Mouse (Mus musculus) heart, embryonic 16.5 days (tissue): ENCODE measurements around the gene A730061H03Rik. TPM values are rescaled to one million over a fixed set of nuclear protein-coding genes. Genes with fewer than 3 reads are reported as not detected.

ENCODE experiments used
- ATAC-seq: fragments of 200-750 bp; cut with Nextera tagmentation; replicated peaks from 2 replicates; pipeline ENCODE4 v1.8.0; 2017; ENCODE audit warnings: moderate number of reproducible peaks; ENCODE audit not compliant: insufficient read depth, low FRiP score; ENCODE audit errors: extremely low read depth
- H3K27ac ChIP-seq: fragments of 300-500 bp; sonication (generic); 2 replicates; pipeline ENCODE4 v1.5.1; 2014; ENCODE audit warnings: mild to moderate bottlenecking, low read length, control low read depth, moderate library complexity
- H3K27me3 ChIP-seq: fragments of 300-500 bp; sonication (generic); 2 replicates; pipeline ENCODE4 v1.6.1; 2014; ENCODE audit warnings: low read length, mixed read lengths; ENCODE audit not compliant: control insufficient read depth, insufficient read depth
- H3K36me3 ChIP-seq: fragments of 300-500 bp; sonication (generic); 2 replicates; pipeline ENCODE4 v1.6.1; 2014; ENCODE audit not compliant: control insufficient read depth, insufficient read depth
- H3K4me1 ChIP-seq: fragments of 300-500 bp; sonication (generic); 2 replicates; pipeline ENCODE4 v1.6.1; 2014; ENCODE audit warnings: low read length, mixed read lengths; ENCODE audit not compliant: control insufficient read depth, insufficient read depth
- H3K4me2 ChIP-seq: fragments of 300-500 bp; sonication (generic); 2 replicates; pipeline ENCODE4 v1.6.1; 2014; ENCODE audit warnings: low read depth, mild to moderate bottlenecking, control low read depth, low read length
- H3K4me3 ChIP-seq: fragments of 300-500 bp; sonication (generic); 2 replicates; pipeline ENCODE4 v1.5.1; 2014; ENCODE audit warnings: mild to moderate bottlenecking, control low read depth, low read length
- H3K9ac ChIP-seq: fragments of 300-500 bp; sonication (generic); 2 replicates; pipeline ENCODE4 v1.6.1; 2014; ENCODE audit warnings: low read length, control low read depth
- H3K9me3 ChIP-seq: fragments of 300-500 bp; sonication (generic); replicated peaks from 2 replicates; pipeline ENCODE4 v1.6.1; 2016; ENCODE audit warnings: low read length; ENCODE audit not compliant: control insufficient read depth
- WGBS: fragments of 180-500 bp; shearing (Covaris S2); extraction: QIAGEN DNeasy Blood & Tissue Kit; methylation state at CpG from one replicate; pipeline ENCODE4 v1.1.7; 2014; 5-methylcytosine and 5-hydroxymethylcytosine counted together
- polyA plus RNA-seq: library from polyadenylated mRNA; unstranded; fragments of >200 nt; fragmentation: Nextera tagmentation; extraction: Ambion mirVana; gene quantifications from 2 replicates; pipeline ENCODE4 v1.2.1, GENCODE M21; 2015

The A730061H03Rik gene
- polyA plus RNA-seq, 1 experiment from 2014 or later: 1.2 TPM

DNA sequence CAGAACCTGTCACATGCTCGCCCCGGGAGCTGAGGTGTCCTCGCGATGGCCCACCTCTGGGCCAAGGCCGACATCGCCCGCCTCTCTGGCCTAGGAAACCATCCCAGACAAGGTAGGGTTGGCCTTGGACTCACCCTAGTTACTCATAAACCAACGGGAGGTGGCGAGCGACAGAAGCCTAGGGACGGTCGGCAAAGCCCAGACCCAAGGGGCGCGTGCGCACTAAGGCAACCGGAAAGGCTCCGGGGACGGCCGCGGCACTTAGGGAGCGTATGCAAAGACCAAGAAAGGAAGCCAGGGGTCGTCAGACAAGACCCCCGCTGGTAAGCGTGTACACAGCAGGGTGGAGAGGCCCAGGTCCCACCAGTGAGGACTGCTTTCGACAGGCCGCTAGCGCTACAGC is 406 bp downstream of the A730061H03Rik start, which contains the start of gene Dcaf11:
TSS of gene Dcaf11 (plus strand) at position 208 of the 403 bp plus-strand sequence.
- Histone ChIP-seq H3K27ac (peak within 1 kb of the TSS; percentile 100), H3K4me2 (peak within 1 kb of the TSS; percentile 85), H3K4me3 (peak within 1 kb of the TSS; percentile 86), H3K9me3 (no peaks in the 10 kb centered on the region), H3K4me1 (peaks cover 12% of the 10 kb centered on the region), H3K36me3 (peaks cover 15% of the 10 kb centered on the region), H3K9ac (peak within 1 kb of the TSS; percentile 86), H3K27me3 (no peaks in the 10 kb centered on the region)
- ATAC-seq: peak; percentile 82
- under 1% methylated on average over 27 of the region's 27 CpGs for WGBS

- Histone ChIP-seq H3K27ac (peak overlapping the region; percentile 49; the same call in 1 of the 2 replicates), H3K27me3 (no peaks in the 10 kb centered on the region), H3K4me1 (peaks cover 12% of the 10 kb centered on the region), H3K9ac (peak overlapping the region; percentile 86), H3K36me3 (peaks cover 7% of the 10 kb centered on the region), H3K9me3 (no peaks in the 10 kb centered on the region), H3K4me2 (peak overlapping the region; percentile 85), H3K4me3 (no peak overlapping the region; the same call in 1 of the 2 replicates)
- no peak for ATAC-seq
- 58% methylated on average over 6 of the region's 6 CpGs for WGBS
Observed at GRCm38 (mm10) chr14:55558740-55559448, 1.3 kb downstream of the A730061H03Rik start.

- 80% methylated on average over 3 of the region's 3 CpGs for WGBS
- no peak overlapping the region for H3K9ac ChIP-seq
- no peaks in the 10 kb centered on the region for H3K27me3 ChIP-seq
- no peak overlapping the region for H3K4me2 ChIP-seq
- H3K4me3 ChIP-seq: no peak overlapping the region
- H3K36me3 ChIP-seq: no peaks in the 10 kb centered on the region
- no peaks in the 10 kb centered on the region for H3K9me3 ChIP-seq
- no peak overlapping the region for H3K27ac ChIP-seq
- ATAC-seq: no peak
- peaks cover 12% of the 10 kb centered on the region for H3K4me1 ChIP-seq
Observed at GRCm38 (mm10) chr14:55557587-55557986, 2.6 kb downstream of the A730061H03Rik start.

DNA sequence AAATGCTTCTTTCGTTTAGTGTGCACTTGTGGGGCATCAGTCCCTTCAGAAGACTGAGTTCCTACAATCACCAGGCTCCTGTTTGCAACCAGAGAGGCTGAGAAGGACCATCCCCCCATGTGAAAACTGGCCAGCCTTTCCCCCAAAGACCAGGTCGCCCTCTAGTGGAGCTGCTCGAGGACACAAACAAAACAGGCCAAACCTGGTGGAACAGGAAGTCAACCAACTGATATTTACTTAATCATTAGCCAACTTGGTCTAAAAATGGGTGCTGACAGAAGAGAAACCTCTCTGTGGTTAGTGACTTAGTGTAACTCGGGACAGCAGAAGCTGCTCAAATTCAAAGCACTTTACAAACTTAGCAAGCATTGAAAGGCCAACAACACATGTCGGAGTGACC is 3.2 kb downstream of the A730061H03Rik start:
- H3K4me2 ChIP-seq: no peak overlapping the region
- no peak for ATAC-seq
- H3K4me3 ChIP-seq: no peak overlapping the region
- H3K36me3 ChIP-seq: no peaks in the 10 kb centered on the region
- H3K4me1 ChIP-seq: peaks cover 12% of the 10 kb centered on the region
- 22% methylated on average over 5 of the region's 5 CpGs for WGBS
- no peak overlapping the region for H3K9ac ChIP-seq
- no peaks in the 10 kb centered on the region for H3K9me3 ChIP-seq
- no peaks in the 10 kb centered on the region for H3K27me3 ChIP-seq
- no peak overlapping the region for H3K27ac ChIP-seq

GRCm38 (mm10) chr14:55555788-55556187 is 4.4 kb downstream of the A730061H03Rik start:
- H3K27ac ChIP-seq: no peak overlapping the region
- no peak overlapping the region for H3K4me3 ChIP-seq
- no peak overlapping the region for H3K9ac ChIP-seq
- ATAC-seq: no peak
- H3K4me1 ChIP-seq: peaks cover 4% of the 10 kb centered on the region; the same call in 1 of the 2 replicates
- no peak overlapping the region for H3K4me2 ChIP-seq
- 65% methylated on average over 3 of the region's 3 CpGs for WGBS
- no peaks in the 10 kb centered on the region for H3K36me3 ChIP-seq
- no peaks in the 10 kb centered on the region for H3K27me3 ChIP-seq
- no peaks in the 10 kb centered on the region for H3K9me3 ChIP-seq

GRCm38 (mm10) chr14:55554635-55555034 is 5.6 kb downstream of the A730061H03Rik start:
- Histone ChIP-seq H3K9ac (no peak overlapping the region), H3K36me3 (no peaks in the 10 kb centered on the region), H3K27ac (no peak overlapping the region), H3K9me3 (no peaks in the 10 kb centered on the region), H3K4me2 (no peak overlapping the region), H3K27me3 (no peaks in the 10 kb centered on the region), H3K4me3 (no peak overlapping the region), H3K4me1 (peaks cover 4% of the 10 kb centered on the region; the same call in 1 of the 2 replicates)
- ATAC-seq: no peak

DNA sequence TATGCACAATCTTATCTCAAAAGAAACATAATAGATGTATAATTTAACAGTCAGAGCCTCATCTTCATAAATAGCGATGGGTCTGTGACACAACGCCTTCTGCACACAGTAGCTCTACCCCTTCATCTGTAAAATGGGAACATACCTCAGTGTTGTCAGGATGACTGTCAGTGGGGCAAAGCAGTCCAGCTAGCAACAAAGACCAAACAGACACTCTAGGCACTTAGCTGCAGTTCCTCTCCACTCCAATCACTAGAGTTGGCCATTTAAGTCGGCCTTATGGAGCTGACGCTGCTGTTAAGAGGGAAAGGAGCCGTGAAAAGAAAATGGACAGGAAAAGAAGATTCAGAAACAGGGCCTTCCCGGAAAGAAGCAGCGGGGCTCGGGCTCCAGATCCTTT is 8.4 kb downstream of the A730061H03Rik start:
- 90% methylated on average over 8 of the region's 8 CpGs for WGBS

DNA sequence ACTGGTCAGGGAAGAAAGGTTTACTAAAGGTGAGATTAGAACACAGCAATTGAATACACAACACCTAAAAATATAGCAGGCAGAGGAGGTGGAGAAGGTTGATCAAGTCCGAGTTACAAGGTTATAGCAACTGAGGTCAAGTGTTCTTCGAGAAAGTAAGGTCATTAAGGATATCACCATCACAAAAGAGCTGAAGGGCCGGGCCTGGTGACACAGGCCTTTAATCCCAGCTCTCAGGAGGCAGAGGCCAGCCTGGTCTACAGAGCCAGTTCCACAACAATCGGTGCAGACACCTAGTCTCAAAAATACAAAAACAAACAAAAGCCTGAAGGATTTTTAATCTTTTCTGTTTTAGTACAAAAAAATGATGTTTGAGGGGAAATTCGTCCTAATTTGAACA is 8.9 kb downstream of the A730061H03Rik start:
- no peak overlapping the region for H3K27ac ChIP-seq
- H3K27me3 ChIP-seq: no peaks in the 10 kb centered on the region
- 68% methylated on average over 5 of the region's 5 CpGs for WGBS
- no peak for ATAC-seq
- H3K36me3 ChIP-seq: peaks cover 17% of the 10 kb centered on the region
- H3K9me3 ChIP-seq: no peaks in the 10 kb centered on the region
- H3K4me1 ChIP-seq: no peaks in the 10 kb centered on the region
- H3K9ac ChIP-seq: no peak overlapping the region
- no peak overlapping the region for H3K4me2 ChIP-seq
- no peak overlapping the region for H3K4me3 ChIP-seq

More for the DNA sequence above, 8.4 kb downstream of the A730061H03Rik start:
- H3K4me2 ChIP-seq: no peak overlapping the region
- H3K9ac ChIP-seq: no peak overlapping the region
- H3K4me3 ChIP-seq: no peak overlapping the region
- no peaks in the 10 kb centered on the region for H3K9me3 ChIP-seq
- no peak overlapping the region for H3K27ac ChIP-seq
- H3K36me3 ChIP-seq: peaks cover 13% of the 10 kb centered on the region
- ATAC-seq: no peak
- peaks cover 2% of the 10 kb centered on the region; the same call in 1 of the 2 replicates for H3K4me1 ChIP-seq
- no peaks in the 10 kb centered on the region for H3K27me3 ChIP-seq

DNA sequence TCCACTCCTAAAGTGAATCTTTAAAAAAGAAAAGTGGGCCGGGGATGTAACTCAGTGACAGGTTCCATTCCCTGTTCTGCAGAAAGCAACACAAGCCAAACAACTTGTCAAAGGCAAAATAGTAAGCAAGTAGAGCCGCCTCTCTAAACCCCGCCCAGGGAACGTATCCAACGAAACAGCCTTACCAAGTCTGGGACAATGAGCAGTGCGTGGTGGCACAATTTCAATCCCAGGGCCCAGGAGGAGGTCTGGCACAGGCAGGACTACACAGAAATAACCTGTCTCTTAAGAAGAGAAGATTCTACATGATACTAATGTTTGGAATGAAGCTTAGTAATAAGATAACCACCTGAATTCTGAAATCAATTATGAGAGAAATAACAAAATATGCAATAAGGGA is 10.0 kb downstream of the A730061H03Rik start:
- H3K4me3 ChIP-seq: no peak overlapping the region
- no peaks in the 10 kb centered on the region for H3K4me1 ChIP-seq
- no peaks in the 10 kb centered on the region for H3K27me3 ChIP-seq
- no peak overlapping the region for H3K27ac ChIP-seq
- H3K9ac ChIP-seq: no peak overlapping the region
- no peak for ATAC-seq
- H3K4me2 ChIP-seq: no peak overlapping the region
- no peaks in the 10 kb centered on the region for H3K9me3 ChIP-seq
- peaks cover 19% of the 10 kb centered on the region for H3K36me3 ChIP-seq
- 76% methylated on average over 6 of the region's 6 CpGs for WGBS
